Mouse (Mus musculus) MEL (cell line): Measurements from ENCODE around the gene Rpl35a. TPM values are rescaled to one million over a fixed set of nuclear protein-coding genes. Genes with fewer than 3 reads are reported as not detected.

Experiments
- DNase-seq: peaks from one replicate; pipeline ENCODE4 v3.0.0; 2011; ENCODE audit warnings: low read depth, low spot score
- H3K27ac ChIP-seq: 2 replicates; pipeline ENCODE4 v1.5.1; 2012; ENCODE audit warnings: low read depth, mild to moderate bottlenecking, control low read depth, low read length, moderate library complexity; ENCODE audit not compliant: control insufficient read depth
- H3K27me3 ChIP-seq, 2 experiments: fragments of 150-350 bp in 1 of 2; sonication (generic) in 1 of 2; 2 replicates each; pipeline ENCODE4 v1.6.1; 2012; ENCODE audit warnings: low read length in 2 of 2, mild to moderate bottlenecking in 2 of 2, improper control_type of control experiment in 1 of 2, moderate library complexity in 1 of 2; ENCODE audit not compliant: insufficient read depth in 2 of 2, control insufficient read depth in 1 of 2
- H3K36me3 ChIP-seq, 2 experiments: 2 replicates each; pipeline ENCODE4 v1.6.1; 2012 to 2014; ENCODE audit warnings: low read length in 2 of 2, improper control_type of control experiment in 1 of 2, inconsistent platforms in 1 of 2, mild to moderate bottlenecking in 1 of 2; ENCODE audit not compliant: insufficient read depth in 2 of 2, control insufficient read depth in 1 of 2
- H3K4me1 ChIP-seq, 2 experiments: fragments of 150-350 bp in 1 of 2; sonication (generic) in 1 of 2; 2 replicates each; pipeline ENCODE4 v1.6.1; 2012; ENCODE audit warnings: low read length in 2 of 2, improper control_type of control experiment in 1 of 2, mild to moderate bottlenecking in 1 of 2; ENCODE audit not compliant: insufficient read depth in 2 of 2, control insufficient read depth in 1 of 2
- H3K4me3 ChIP-seq, 2 experiments: fragments of 150-350 bp in 1 of 2; sonication (generic) in 1 of 2; 2 replicates each; pipeline ENCODE4 v1.5.1; 2012; ENCODE audit warnings: low read depth in 2 of 2, low read length in 2 of 2, mild to moderate bottlenecking in 2 of 2, moderate library complexity in 2 of 2, control low read depth in 1 of 2, improper control_type of control experiment in 1 of 2; ENCODE audit not compliant: control insufficient read depth in 1 of 2, insufficient read depth in 1 of 2
- H3K79me2 ChIP-seq: 2 replicates; pipeline ENCODE4 v1.6.1; 2012; ENCODE audit warnings: mild to moderate bottlenecking, low read length, moderate library complexity; ENCODE audit not compliant: control insufficient read depth, poor library complexity, insufficient read depth
- H3K9ac ChIP-seq: 2 replicates; pipeline ENCODE4 v1.6.1; 2012; ENCODE audit warnings: low read depth, mild to moderate bottlenecking, control low read depth, low read length, moderate library complexity; ENCODE audit not compliant: control insufficient read depth, poor library complexity, severe bottlenecking
- H3K9me3 ChIP-seq: fragments of 150-350 bp; sonication (generic); replicated peaks from 2 replicates; pipeline ENCODE4 v1.6.1; 2012; ENCODE audit warnings: mild to moderate bottlenecking, low read length, improper control_type of control experiment, moderate library complexity; ENCODE audit not compliant: insufficient read depth
- E2F4 ChIP-seq: IDR thresholded peaks from 2 replicates; pipeline ENCODE4 v1.6.1; 2011; ENCODE audit warnings: low read depth, low read length, improper control_type of control experiment, borderline replicate concordance
- ELF1 ChIP-seq: IDR thresholded peaks from 2 replicates; pipeline ENCODE4 v1.6.1; 2014; ENCODE audit warnings: low read depth, mild to moderate bottlenecking, inconsistent platforms, low read length, improper control_type of control experiment, moderate library complexity
- ETS1 ChIP-seq: IDR thresholded peaks from 2 replicates; pipeline ENCODE4 v1.6.1; 2012; ENCODE audit warnings: low read depth, mild to moderate bottlenecking, inconsistent platforms, low read length, improper control_type of control experiment, moderate library complexity
- KAT2A ChIP-seq: conservative IDR thresholded peaks from 2 replicates; pipeline ENCODE4 v1.6.1; 2012; ENCODE audit warnings: low read depth, low read length, improper control_type of control experiment, inconsistent platforms
- MAX ChIP-seq: IDR thresholded peaks from 2 replicates; pipeline ENCODE4 v1.6.1; 2011; ENCODE audit warnings: low read length, improper control_type of control experiment
- MXI1 ChIP-seq: IDR thresholded peaks from 2 replicates; pipeline ENCODE4 v1.6.1; 2011; ENCODE audit warnings: mild to moderate bottlenecking, low read depth, low read length, improper control_type of control experiment
- MYC ChIP-seq: IDR thresholded peaks from 2 replicates; pipeline ENCODE4 v1.6.1; 2011; ENCODE audit warnings: low read depth, mild to moderate bottlenecking, low read length, improper control_type of control experiment, moderate library complexity
- NRF1 ChIP-seq: IDR thresholded peaks from 2 replicates; pipeline ENCODE4 v1.6.1; 2014; ENCODE audit warnings: low read depth, mild to moderate bottlenecking, inconsistent platforms, low read length, improper control_type of control experiment, moderate library complexity; ENCODE audit not compliant: poor library complexity, insufficient read depth, severe bottlenecking
- POLR2A ChIP-seq, 2 experiments: IDR thresholded peaks; 2 replicates each; pipeline ENCODE4 v1.6.1; 2011 to 2012; ENCODE audit warnings: low read length in 2 of 2, mild to moderate bottlenecking in 2 of 2, control low read depth in 1 of 2, improper control_type of control experiment in 1 of 2, low read depth in 1 of 2, moderate library complexity in 1 of 2; ENCODE audit not compliant: control insufficient read depth in 1 of 2, insufficient read depth in 1 of 2, poor library complexity in 1 of 2
- POLR2AphosphoS5 ChIP-seq: IDR thresholded peaks from 2 replicates; pipeline ENCODE4 v1.6.1; 2012; ENCODE audit warnings: low read depth, borderline replicate concordance, mild to moderate bottlenecking, inconsistent platforms, low read length, moderate library complexity, mixed read lengths
- TAL1 ChIP-seq: IDR thresholded peaks from 2 replicates; pipeline ENCODE4 v1.6.1; 2012; ENCODE audit warnings: mild to moderate bottlenecking, inconsistent platforms, low read length, moderate library complexity, mixed read lengths
- TBP ChIP-seq: IDR thresholded peaks from 2 replicates; pipeline ENCODE4 v1.8.0; 2011; ENCODE audit warnings: low read depth, low read length, improper control_type of control experiment
- TCF12 ChIP-seq: IDR thresholded peaks from 2 replicates; pipeline ENCODE4 v1.6.1; 2014; ENCODE audit warnings: low read depth, mild to moderate bottlenecking, inconsistent platforms, low read length, improper control_type of control experiment, moderate library complexity
- UBTF ChIP-seq: IDR thresholded peaks from 2 replicates; pipeline ENCODE4 v1.6.1; 2012; ENCODE audit warnings: low read depth, mild to moderate bottlenecking, inconsistent platforms, low read length, improper control_type of control experiment, moderate library complexity, borderline replicate concordance; ENCODE audit not compliant: insufficient read depth
- USF1 ChIP-seq: IDR thresholded peaks from 2 replicates; pipeline ENCODE4 v1.6.1; 2014; ENCODE audit warnings: low read depth, mild to moderate bottlenecking, inconsistent platforms, low read length, improper control_type of control experiment, moderate library complexity
- ZC3H11A ChIP-seq: IDR thresholded peaks from 2 replicates; pipeline ENCODE4 v1.6.1; 2012; ENCODE audit warnings: low read depth, mild to moderate bottlenecking, inconsistent platforms, low read length, improper control_type of control experiment
- ZNF384 ChIP-seq: IDR thresholded peaks from 2 replicates; pipeline ENCODE4 v1.6.1; 2012; ENCODE audit warnings: low read depth, mild to moderate bottlenecking, inconsistent platforms, low read length, improper control_type of control experiment
- polyA plus RNA-seq, 2 experiments: library from polyadenylated mRNA; stranded (reverse) in 1 of 2; unstranded in 1 of 2; fragments of >175 nt in 1 of 2; fragments of >200 nt in 1 of 2; gene quantifications; 2 replicates each; pipeline versions ENCODE4 v1.2.1 to v1.2.4; 2012; ENCODE audit warnings: low replicate concordance in 2 of 2, low read depth in 1 of 2; ENCODE audit not compliant: insufficient read length in 2 of 2, insufficient read depth in 1 of 2, missing spikeins in 1 of 2
- total RNA-seq: library from RNA; depleted of rRNA; stranded (reverse); fragments of 300-350 nt; gene quantifications from 2 replicates; pipeline ENCODE4 v1.2.3, GENCODE M21; 2012

Rpl35a gene
- total and polyA plus RNA-seq, 3 experiments, result 1,572 to 2,314 TPM; not detected in 1

DNA sequence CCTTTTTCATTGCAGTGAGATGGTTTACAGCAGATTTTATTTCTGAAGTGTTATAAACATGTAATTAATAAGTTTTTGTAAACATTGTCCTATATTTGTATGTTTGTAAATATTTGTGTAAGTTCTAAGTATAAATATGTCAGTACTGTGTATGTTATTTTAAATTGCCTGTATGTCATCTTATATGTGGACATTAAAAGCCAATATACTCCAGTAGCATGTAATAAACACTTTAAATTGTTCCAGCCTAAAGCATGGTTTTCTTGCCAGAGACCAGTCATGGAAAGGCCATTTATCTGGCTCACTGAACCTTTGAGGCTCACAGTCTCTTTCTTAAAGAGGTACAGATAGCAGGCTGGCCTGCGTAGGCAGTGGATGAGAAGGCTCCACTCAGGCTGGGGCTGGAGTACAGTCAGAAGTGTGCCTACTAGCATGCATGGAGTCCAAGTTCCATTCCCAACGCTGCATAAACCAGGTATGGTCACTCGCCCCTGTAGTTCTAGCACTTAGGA, 40.8 kb upstream of the Rpl35a start:
- Histone ChIP-seq H3K4me1 (peaks cover 1 to 7% of the 10 kb centered on the region in 2 experiments; a peak in 3 of 4 replicates), H3K4me3 (no peak overlapping the region), H3K9ac (no peak overlapping the region), H3K79me2 (no peaks in the 10 kb centered on the region), H3K27ac (no peak overlapping the region), H3K36me3 (peaks cover 1 to 5% of the 10 kb centered on the region in 2 experiments; a peak in 3 of 4 replicates), H3K9me3 (no peaks in the 10 kb centered on the region), H3K27me3 (no peaks in the 10 kb centered on the region)
- no peak for TF ChIP-seq USF1
- no peak for DNase-seq

- H3K9me3 ChIP-seq, result no peaks in the 10 kb centered on the region
- H3K4me3 ChIP-seq, result no peak overlapping the region
- H3K79me2 ChIP-seq, result no peaks in the 10 kb centered on the region
- DNase-seq, result peak; percentile 62
- TF ChIP-seq NRF1 (no peak), ZNF384 (peak; percentile 83), KAT2A (no peak), ELF1 (no peak), TCF12 (no peak)
- H3K36me3 ChIP-seq, result peaks cover 1 to 5% of the 10 kb centered on the region in 2 experiments; a peak in 3 of 4 replicates
- peaks cover 1 to 7% of the 10 kb centered on the region in 2 experiments; a peak in 3 of 4 replicates for H3K4me1 ChIP-seq
- H3K9ac ChIP-seq, result no peak overlapping the region
- no peak overlapping the region for H3K27ac ChIP-seq
- no peaks in the 10 kb centered on the region for H3K27me3 ChIP-seq
Observed at GRCm38 (mm10) chr16:33015986-33016385, 40.3 kb upstream of the Rpl35a start.

DNA sequence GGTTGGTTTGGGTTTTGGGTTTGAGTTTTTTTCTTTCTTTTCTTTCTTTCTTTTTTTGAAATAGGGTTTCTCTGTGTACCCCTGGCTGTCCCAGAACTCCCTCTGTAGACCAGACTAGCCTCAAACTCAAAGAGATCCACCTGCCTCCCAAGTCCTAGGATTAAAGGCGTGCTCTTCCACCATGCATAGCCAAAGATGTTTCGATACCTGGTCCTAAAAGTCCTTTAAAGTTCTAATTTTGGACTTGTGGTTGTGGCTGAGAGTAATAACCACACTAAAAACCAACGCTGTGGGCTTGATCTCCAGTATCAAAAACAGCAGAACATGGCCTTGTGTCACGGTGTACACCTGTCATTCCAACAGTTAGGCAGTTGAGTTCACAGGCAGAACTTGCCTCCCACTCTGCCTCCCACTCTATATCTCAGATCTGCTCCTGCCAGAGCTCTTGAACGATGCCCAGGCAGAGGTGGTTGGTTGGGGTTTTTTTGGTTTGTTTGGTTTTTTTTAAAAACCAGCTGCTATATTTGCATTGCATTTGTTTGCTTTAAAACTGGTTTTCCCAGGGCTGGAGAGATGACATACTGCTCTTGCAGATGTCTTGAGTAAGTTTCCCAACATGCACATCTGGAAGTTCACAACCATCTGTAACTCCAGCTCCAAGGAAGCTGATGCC, 38.4 kb upstream of the Rpl35a start:
- no peak for DNase-seq
- H3K27ac ChIP-seq, result no peak overlapping the region
- H3K36me3 ChIP-seq, result peaks cover 0 to 5% of the 10 kb centered on the region in 2 experiments; a peak in 2 of 4 replicates
- TF ChIP-seq ELF1, result no peak
- TF ChIP-seq MXI1, result no peak
- TF ChIP-seq E2F4, result no peak
- no peak for TF ChIP-seq UBTF
- TF ChIP-seq MYC, result no peak
- TF ChIP-seq TAL1, result no peak
- no peak for TF ChIP-seq TCF12
- TF ChIP-seq ZC3H11A, result no peak
- no peak for TF ChIP-seq NRF1
- TF ChIP-seq POLR2A (IDR thresholded peaks at IDR 0.05; ENCODE audit: control insufficient read depth in 1 of 2, insufficient read depth in 1 of 2, low read depth in 1 of 2, low read length in 2 of 2, poor library complexity in 1 of 2), result no peak
- TF ChIP-seq MAX, result no peak
- TF ChIP-seq TBP, result no peak
- no peak for TF ChIP-seq POLR2AphosphoS5
- no peak for TF ChIP-seq ETS1
- no peak for TF ChIP-seq ZNF384
- H3K27me3 ChIP-seq, result no peaks in the 10 kb centered on the region
- H3K4me1 ChIP-seq, result peaks cover 1 to 7% of the 10 kb centered on the region in 2 experiments; a peak in 3 of 4 replicates
- no peak overlapping the region for H3K4me3 ChIP-seq
- no peak overlapping the region for H3K9ac ChIP-seq
- H3K79me2 ChIP-seq, result no peaks in the 10 kb centered on the region
- H3K9me3 ChIP-seq, result no peaks in the 10 kb centered on the region
